Mouse (Mus musculus) macrophage (primary cell): ENCODE data around the gene Nab2. TPM values are rescaled to one million over a fixed set of nuclear protein-coding genes. Genes with fewer than 3 reads are reported as not detected.

Source experiments
- H3K27ac ChIP-seq: fragments of 350-480 bp; formaldehyde crosslinking; 2 replicates; pipeline ENCODE4 v1.9.0; 2021
- H3K36me3 ChIP-seq: fragments of 350-480 bp; formaldehyde crosslinking; 2 replicates; pipeline ENCODE4 v1.9.0; 2021; ENCODE audit errors: inconsistent target
- H3K4me3 ChIP-seq: fragments of 350-480 bp; formaldehyde crosslinking; 2 replicates; pipeline ENCODE4 v1.9.0; 2021; ENCODE audit errors: inconsistent target
- H3K79me2 ChIP-seq: fragments of 350-480 bp; formaldehyde crosslinking; 2 replicates; pipeline ENCODE4 v1.9.0; 2021; ENCODE audit errors: inconsistent target
- WGBS: methylation state at CpG from one replicate; pipeline ENCODE4 v1.1.7; 2026; ENCODE audit warnings: inconsistent platforms; ENCODE audit not compliant: missing documents; 5-methylcytosine and 5-hydroxymethylcytosine counted together
- polyA plus RNA-seq: library from polyadenylated mRNA; stranded (reverse); fragments of 250-400 nt; gene quantifications from 3 replicates; pipeline ENCODE4 v1.2.4, GENCODE M21; 2018; ENCODE audit warnings: inconsistent platforms

Gene Nab2
- polyA plus RNA-seq, 1 experiment from 2014 or later, result 28.7 TPM

GRCm38 (mm10) chr10:127679881-127680280 lies 11.5 kb upstream of the Nab2 start:
- Histone ChIP-seq H3K27ac (no peak overlapping the region), H3K4me3 (no peak overlapping the region), H3K36me3 (no peaks in the 10 kb centered on the region), H3K79me2 (peaks cover 25% of the 10 kb centered on the region; the same call in 1 of the 2 replicates)
- WGBS, result 91% methylated on average over 3 of the region's 3 CpGs

- Histone ChIP-seq H3K36me3 (no peaks in the 10 kb centered on the region), H3K79me2 (peaks cover 25% of the 10 kb centered on the region; the same call in 1 of the 2 replicates), H3K4me3 (no peak overlapping the region), H3K27ac (no peak overlapping the region)
- WGBS, result 100% methylated on average over 1 of the region's 1 CpGs
Measured at GRCm38 (mm10) chr10:127679208-127679607, 10.8 kb upstream of the Nab2 start.

GRCm38 (mm10) chr10:127677591-127678336 lies 9.4 kb upstream of the Nab2 start:
- peaks cover 25% of the 10 kb centered on the region; the same call in 1 of the 2 replicates for H3K79me2 ChIP-seq
- H3K36me3 ChIP-seq, result no peaks in the 10 kb centered on the region
- peak overlapping the region; percentile 56 for H3K4me3 ChIP-seq
- H3K27ac ChIP-seq, result peak overlapping the region; percentile 25
- WGBS, result 9% methylated on average over 14 of the region's 14 CpGs

- peaks cover 25% of the 10 kb centered on the region; the same call in 1 of the 2 replicates for H3K79me2 ChIP-seq
- H3K27ac ChIP-seq, result peak overlapping the region; percentile 54
- H3K4me3 ChIP-seq, result peak overlapping the region; percentile 56
- WGBS, result under 1% methylated on average over 70 of the region's 71 CpGs
- no peaks in the 10 kb centered on the region for H3K36me3 ChIP-seq
Measured at GRCm38 (mm10) chr10:127676691-127677548, 8.6 kb upstream of the Nab2 start.

DNA sequence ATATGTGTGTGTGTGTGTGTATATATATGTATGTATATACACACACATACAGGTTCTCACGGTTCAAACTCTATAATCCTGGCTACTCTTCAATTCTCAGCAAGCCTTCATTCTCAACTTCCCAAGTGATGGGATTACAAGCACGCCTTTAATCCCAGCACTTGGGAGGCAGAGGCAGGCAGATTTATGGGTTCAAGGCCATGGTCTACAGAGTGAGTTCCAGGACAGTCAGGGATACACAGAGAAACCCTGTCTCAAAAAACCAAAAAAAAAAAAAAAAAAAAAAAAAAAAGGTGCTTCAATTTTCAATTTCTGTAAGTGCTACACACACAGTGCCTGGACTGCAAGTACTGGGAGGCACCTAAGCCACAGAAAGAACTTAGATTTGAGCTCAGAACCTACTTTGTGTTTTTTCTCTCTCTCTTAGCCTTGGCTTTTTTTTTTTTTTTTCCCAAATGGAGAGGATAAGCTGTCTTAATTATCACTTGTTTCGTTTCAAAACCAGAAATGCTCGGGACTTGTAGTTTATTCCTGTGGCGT lies 7.6 kb upstream of the Nab2 start:
- Histone ChIP-seq H3K36me3 (no peaks in the 10 kb centered on the region), H3K27ac (peak overlapping the region; percentile 54), H3K79me2 (peaks cover 16% of the 10 kb centered on the region; the same call in 1 of the 2 replicates), H3K4me3 (peak overlapping the region; percentile 54)
- WGBS, result 48% methylated on average over 5 of the region's 5 CpGs

DNA sequence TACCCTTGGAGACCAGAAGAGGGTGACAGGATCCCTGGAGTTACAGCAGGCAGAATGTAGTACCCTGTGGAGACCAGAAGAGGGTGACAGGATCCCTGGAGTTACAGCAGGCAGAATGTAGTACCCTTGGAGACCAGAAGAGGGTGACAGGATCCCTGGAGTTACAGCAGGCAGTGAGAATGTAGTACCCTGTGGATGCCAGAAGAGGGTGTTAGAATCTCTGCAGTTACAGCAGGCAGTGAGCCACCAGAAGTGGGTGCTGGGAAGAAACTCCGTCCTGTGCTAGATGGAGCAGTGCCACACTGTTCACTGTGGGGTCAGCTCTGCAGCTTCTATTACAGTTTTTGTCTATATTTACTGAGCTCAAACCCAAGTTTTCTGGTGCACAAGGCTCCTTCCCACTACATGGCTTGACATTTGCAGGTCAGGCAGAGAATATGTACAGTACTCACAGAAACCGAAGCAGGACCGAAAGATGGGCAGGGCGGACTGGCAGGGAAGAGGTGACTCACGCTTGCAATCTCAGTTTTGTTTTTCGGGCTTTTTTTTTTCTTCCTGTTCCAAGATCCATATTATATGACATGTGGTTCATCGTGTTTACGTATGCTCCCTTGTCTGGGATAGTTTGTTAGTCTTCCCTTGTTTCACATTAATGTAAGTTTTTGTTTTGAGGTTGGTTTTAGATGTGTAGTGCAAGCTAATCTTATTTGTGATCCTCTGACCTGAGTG lies 6.6 kb upstream of the Nab2 start:
- peaks cover 9% of the 10 kb centered on the region; the same call in 1 of the 2 replicates for H3K79me2 ChIP-seq
- no peaks in the 10 kb centered on the region for H3K36me3 ChIP-seq
- 48% methylated on average over 8 of the region's 8 CpGs for WGBS
- no peak overlapping the region; the same call in 1 of the 2 replicates for H3K4me3 ChIP-seq
- peak overlapping the region; percentile 43 for H3K27ac ChIP-seq

DNA sequence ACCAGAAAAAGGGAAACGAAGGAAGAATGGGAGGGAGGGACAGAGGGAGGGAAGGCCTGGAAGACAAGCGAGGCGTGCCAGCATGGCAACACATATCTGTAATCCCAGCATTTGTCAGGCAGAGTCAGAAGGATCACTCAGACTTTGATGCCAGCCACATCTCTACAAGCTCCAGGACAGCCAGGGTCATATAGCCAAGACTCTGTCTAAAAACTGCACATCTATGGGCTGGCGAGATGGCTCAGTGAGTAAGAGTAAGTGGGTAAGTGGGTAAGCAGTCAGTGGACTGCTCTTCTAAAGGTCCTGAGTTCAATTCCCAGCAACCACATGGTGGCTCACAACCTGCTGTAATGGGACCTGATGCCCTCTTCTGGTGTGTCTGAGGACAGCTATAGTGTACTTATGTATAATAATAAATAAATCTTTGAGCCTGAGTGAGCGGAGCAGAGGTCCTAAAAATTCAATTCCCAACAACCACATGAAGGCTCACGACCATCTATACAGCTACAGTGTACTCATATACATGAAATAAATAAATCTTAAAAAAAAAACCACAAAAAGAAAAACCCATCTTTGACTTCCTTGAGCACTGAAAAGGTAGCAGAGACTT lies 5.8 kb upstream of the Nab2 start:
- no peak overlapping the region for H3K4me3 ChIP-seq
- no peaks in the 10 kb centered on the region for H3K36me3 ChIP-seq
- H3K27ac ChIP-seq, result no peak overlapping the region
- WGBS, result 100% methylated on average over 3 of the region's 6 CpGs
- peaks cover under 1% of the 10 kb centered on the region; the same call in 1 of the 2 replicates for H3K79me2 ChIP-seq

DNA sequence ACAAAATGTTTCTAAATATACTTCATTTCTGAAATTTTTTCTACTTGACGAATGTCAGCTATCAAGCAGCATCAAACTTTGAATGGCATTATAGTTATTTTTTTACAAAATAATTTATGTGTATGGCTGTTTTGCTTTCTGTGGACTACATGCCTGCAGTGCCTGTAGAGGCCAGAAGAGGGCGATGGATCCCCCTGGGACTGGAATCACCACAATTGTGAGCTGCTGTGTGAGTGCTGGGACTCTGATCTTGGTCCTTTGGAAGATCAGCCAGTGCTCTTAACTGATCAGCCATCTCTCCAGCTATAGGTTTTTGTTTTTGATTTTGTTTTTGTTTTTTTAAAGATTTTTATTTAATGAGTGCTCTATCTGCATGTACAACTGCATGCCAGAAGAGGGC lies 2.9 kb upstream of the Nab2 start:
- Histone ChIP-seq H3K36me3 (no peaks in the 10 kb centered on the region), H3K4me3 (no peak overlapping the region), H3K79me2 (no peaks in the 10 kb centered on the region; the same call in 1 of the 2 replicates), H3K27ac (no peak overlapping the region)
- WGBS, result 69% methylated on average over 2 of the region's 2 CpGs

DNA sequence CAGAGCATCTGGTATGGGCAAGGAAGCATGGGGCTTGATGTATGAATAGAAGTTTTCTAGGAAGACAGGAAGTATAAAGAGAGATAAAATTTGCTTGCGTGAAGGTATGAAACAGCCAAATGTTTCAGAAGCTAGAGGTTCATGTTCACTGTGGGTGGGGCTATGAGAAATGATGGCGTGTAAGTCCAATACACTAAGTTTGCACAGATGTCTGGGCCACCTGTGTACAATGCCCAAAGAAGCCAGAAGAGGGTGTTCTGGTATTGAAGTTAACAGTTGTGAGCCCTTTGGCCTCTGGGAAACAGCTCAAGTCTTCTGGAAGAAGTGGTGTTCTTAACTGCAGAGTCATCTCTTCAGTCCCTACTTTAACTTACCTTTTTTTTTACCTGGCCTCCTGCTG lies 1.8 kb upstream of the Nab2 start:
- Histone ChIP-seq H3K36me3 (no peaks in the 10 kb centered on the region), H3K4me3 (no peak overlapping the region), H3K79me2 (peaks cover 11% of the 10 kb centered on the region), H3K27ac (no peak overlapping the region)
- 100% methylated on average over 2 of the region's 2 CpGs for WGBS

GRCm38 (mm10) chr10:127669170-127669569 lies 802 bp upstream of the Nab2 start:
- Histone ChIP-seq H3K4me3 (peak overlapping the region; percentile 43; the same call in 1 of the 2 replicates), H3K79me2 (peaks cover 21% of the 10 kb centered on the region), H3K36me3 (peaks cover 8% of the 10 kb centered on the region; the same call in 1 of the 2 replicates), H3K27ac (peak overlapping the region; percentile 97)
- WGBS, result 59% methylated on average over 7 of the region's 7 CpGs

DNA sequence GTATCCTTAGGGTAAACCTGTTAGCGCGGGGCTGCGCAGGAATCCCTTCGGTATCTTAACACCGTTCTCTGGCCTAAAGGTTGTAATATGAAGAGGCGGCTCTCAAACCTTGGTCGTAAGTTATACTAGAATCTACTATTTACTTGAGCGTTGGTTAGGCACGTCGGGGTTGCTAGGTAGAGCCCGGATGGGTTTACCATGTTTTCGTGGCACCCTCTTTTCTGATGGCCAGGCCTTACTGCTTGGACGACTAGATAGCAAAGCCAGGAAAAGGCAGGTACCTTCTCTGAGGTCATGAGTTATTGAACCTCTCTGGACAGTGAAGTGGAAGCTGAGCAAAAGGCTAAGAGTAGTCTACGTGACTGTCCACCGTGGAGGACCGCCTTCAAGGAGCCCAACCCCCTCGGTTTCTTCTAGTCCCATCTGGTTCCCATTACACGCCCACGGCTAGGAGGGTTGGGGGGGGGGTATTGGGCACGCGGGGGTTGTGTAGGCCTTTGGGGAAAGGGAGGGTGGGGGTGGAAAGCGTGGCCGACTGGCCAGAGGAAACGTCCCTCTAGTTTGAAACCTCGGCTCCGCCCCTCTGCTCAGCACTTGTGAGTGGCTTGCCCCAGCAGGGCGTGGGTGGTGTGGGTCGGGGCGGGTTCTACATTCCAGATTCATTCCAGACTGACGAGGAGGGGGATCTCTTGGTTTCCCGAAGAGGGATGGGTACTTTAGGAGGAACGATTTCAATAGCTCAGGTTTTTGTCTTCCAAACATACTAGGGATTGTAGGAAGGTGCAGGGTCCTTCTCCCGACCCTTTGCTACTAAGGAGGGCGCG lies 887 bp downstream of the Nab2 start:
- Histone ChIP-seq H3K36me3 (peaks cover 14% of the 10 kb centered on the region; the same call in 1 of the 2 replicates), H3K27ac (peak overlapping the region; percentile 97), H3K4me3 (peak overlapping the region; percentile 43), H3K79me2 (peaks cover 36% of the 10 kb centered on the region)
- under 1% methylated on average over 35 of the region's 35 CpGs for WGBS

GRCm38 (mm10) chr10:127666501-127667268 lies 1.7 kb downstream of the Nab2 start, which contains the start of gene Nemp1:
Nemp1 (plus strand) TSS chr10:127666901.
- Histone ChIP-seq H3K79me2 (peaks cover 36% of the 10 kb centered on the region), H3K36me3 (peaks cover 14% of the 10 kb centered on the region; the same call in 1 of the 2 replicates), H3K27ac (peak within 1 kb of the TSS; percentile 97), H3K4me3 (peak within 1 kb of the TSS; percentile 93)
- 1% methylated on average over 64 of the region's 73 CpGs for whole genome bisulfite sequencing
